ENCODE assay signal across 27 mouse cellular contexts in genomic region chr12:76244981-76245380, GRCm38 (mm10). TPM values are rescaled to one million over a fixed set of nuclear protein-coding genes. Genes with fewer than 3 reads are reported as not detected.
DNase-seq lines count a peak whose midpoint lies in the region; TF ChIP-seq lines count a peak whose summit lies in the region.
"Had no signal": no experiment of that assay in that cellular context is flagged by ENCODE, and none has a peak within 500 bp of the region (broad histone marks: within the 10 kb centered on the region; RNA-seq: fewer than 3 reads in every experiment).

No protein-coding gene starts in this region.

- TF ChIP-seq POLR2A in testis, adult 2 months (IDR thresholded peaks at IDR 0.05; ENCODE audit: control insufficient read depth, low read depth, low read length): no peak

- H3K27me3 ChIP-seq in testis, adult 2 months (ENCODE audit: control insufficient read depth, insufficient read depth, low read length): no peaks in the 10 kb centered on the region
- H3K27me3 ChIP-seq: embryonic facial prominence, embryonic 13.5 days; embryonic facial prominence, embryonic 15.5 days; forebrain, embryonic 12.5 days had no signal

- peak overlapping the region; percentile 73 for H3K4me3 ChIP-seq in testis, adult 2 months (ENCODE audit: control insufficient read depth, low read depth, low read length)
- H3K4me3 ChIP-seq: embryonic facial prominence, embryonic 13.5 days; embryonic facial prominence, embryonic 15.5 days; erythroblast, embryonic 14.5 days; forebrain, embryonic 10.5 days; forebrain, embryonic 12.5 days had no signal

- H3K36me3 ChIP-seq in testis, adult 2 months (ENCODE audit: control insufficient read depth, insufficient read depth, low read length): no peaks in the 10 kb centered on the region
- H3K36me3 ChIP-seq: embryonic facial prominence, embryonic 13.5 days; embryonic facial prominence, embryonic 15.5 days; forebrain, embryonic 10.5 days; forebrain, embryonic 12.5 days had no signal

- no peak overlapping the region for H3K27ac ChIP-seq in testis, adult 2 months (ENCODE audit: control insufficient read depth, insufficient read depth, low read depth, low read length)
- H3K27ac ChIP-seq: embryonic facial prominence, embryonic 13.5 days; embryonic facial prominence, embryonic 15.5 days; forebrain, embryonic 10.5 days; forebrain, embryonic 12.5 days had no signal

- no peaks in the 10 kb centered on the region; the same call in none of the 2 replicates for H3K4me1 ChIP-seq in testis, adult 2 months (ENCODE audit: control insufficient read depth, insufficient read depth, low read length)
- H3K4me1 ChIP-seq: embryonic facial prominence, embryonic 13.5 days; embryonic facial prominence, embryonic 15.5 days; forebrain, embryonic 10.5 days; forebrain, embryonic 12.5 days had no signal

- peak; percentile 80 for DNase-seq in heart, adult 11 months
- no peak for DNase-seq in heart, adult 8-10 months (ENCODE audit: low spot score)
- DNase-seq in testis, postnatal 10 days (ENCODE audit: low spot score): no peak
- no peak for DNase-seq in embryo, embryonic 10 days (ENCODE audit: low spot score)
- DNase-seq: adrenal gland, adult 8-10 months; adrenal gland, postnatal 14 days; adrenal gland, postnatal 36 days; cerebellum, adult 11-12 months; cerebellum, adult 2 months; cerebellum, adult 9-10 months; cerebellum, postnatal 10 days; cerebellum, postnatal 25 days; embryo, embryonic 11 days had no signal

- no peak for TF ChIP-seq CTCF in testis, adult 2 months (IDR thresholded peaks at IDR 0.05; ENCODE audit: control insufficient read depth, insufficient read depth, insufficient replicate concordance, low read depth, low read length)

RNA-seq across cellular contexts. Expression of gene Tex21, which starts 1.6 kb away (rescaled TPM):
- not detected for total RNA-seq in heart, adult 8-10 months (2022)
- polyA plus RNA-seq in testis, adult 2 months (2012; rRNA removed): 59.9 and 60.2 TPM in 2 replicates
- total RNA-seq: adrenal gland, adult 18-20 months; adrenal gland, adult 8-10 months; adrenal gland, postnatal 14 days; adrenal gland, postnatal 36 days had no signal
- polyA plus RNA-seq: activated CD4-positive, CD25-positive, alpha-beta regulatory T cell, adult 4 months; C2C12; cerebellum, adult 2 months; cortical plate, adult 2 months; embryonic facial prominence, embryonic 11.5 days; embryonic facial prominence, embryonic 13.5 days; embryonic facial prominence, embryonic 15.5 days; erythroblast, embryonic 14.5 days; forebrain, embryonic 10.5 days; forebrain, embryonic 12.5 days; forebrain, embryonic 14.5 days; forebrain, embryonic 16.5 days; Patski had no signal

RNA-seq across cellular contexts. Expression of gene Mthfd1, which starts 10.1 kb away (rescaled TPM):
- total RNA-seq in heart, adult 8-10 months (2022): 10 to 100 TPM; 28.1 to 32.4 (median 29.1) TPM
- polyA plus RNA-seq in testis, adult 2 months (2012; rRNA removed): 6.1 and 7.5 TPM in 2 replicates
